Mouse (Mus musculus): ENCODE data around the gene Prkcg. TPM values are rescaled to one million over a fixed set of nuclear protein-coding genes. Genes with fewer than 3 reads are reported as not detected.
A peak's percentile ranks its signal among the peaks of the same experiment; 100 is the strongest.

Gene Prkcg
- 0.04 and 0.13 TPM in 2 replicates for polyA plus RNA-seq (2015; fragmentation: Nextera tagmentation; extraction: Ambion mirVana)

DNA sequence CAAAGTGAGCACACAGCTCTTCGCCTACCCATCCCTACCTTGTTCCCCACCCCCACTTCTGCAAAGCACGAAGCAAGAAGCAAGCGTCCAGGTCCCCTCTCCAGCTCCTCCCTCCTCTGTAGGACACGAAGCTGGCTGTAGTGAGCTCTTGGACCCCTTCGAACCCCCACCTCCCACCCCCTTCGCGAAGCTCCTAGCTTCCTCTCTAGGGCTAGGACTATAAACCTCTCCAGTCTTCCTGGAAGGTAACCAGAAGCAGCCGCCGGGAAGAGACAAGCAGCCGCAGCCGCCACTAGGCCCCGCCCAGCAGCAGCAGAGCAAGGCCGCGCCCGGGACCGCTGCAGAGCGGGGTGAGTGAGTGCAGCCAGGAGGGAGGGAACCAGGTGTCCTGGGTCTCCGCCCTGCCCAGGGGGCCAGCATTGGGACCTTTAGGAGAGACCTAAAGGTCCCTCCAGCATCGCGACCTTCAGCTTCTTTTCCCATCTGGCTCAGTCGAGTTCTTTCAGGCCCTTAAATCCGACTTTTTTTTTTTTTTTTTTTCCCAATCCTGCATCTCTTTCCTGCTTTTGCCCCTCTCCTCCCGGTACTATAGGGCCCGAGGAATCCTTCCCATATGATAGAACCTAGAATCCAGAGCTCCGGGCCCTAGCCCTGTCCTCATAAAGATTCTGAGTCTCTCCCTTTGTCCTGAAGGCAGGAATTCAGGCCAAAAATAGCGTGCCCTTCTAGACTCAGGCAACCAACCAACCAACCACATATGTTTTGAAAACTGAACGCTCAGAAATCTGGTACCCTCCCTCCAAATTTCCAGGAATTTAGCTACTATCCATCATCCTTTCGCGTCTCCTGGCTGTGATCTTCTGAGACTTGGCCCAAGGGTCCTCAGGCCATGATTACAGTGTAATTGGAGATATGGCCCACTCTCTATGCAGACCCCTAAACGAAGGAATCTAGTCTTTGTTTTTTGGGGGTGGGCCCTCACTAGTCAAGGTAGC is at the start of gene Prkcg, which contains the start of gene Myadm:
TSS of gene Prkcg (plus strand) at position 204 of the 995 bp plus-strand sequence.
TSS of gene Myadm (plus strand) at position 105 of the 995 bp plus-strand sequence.
- H3K4me1 ChIP-seq = peaks cover 36% of the 10 kb centered on the region
- peak within 1 kb of the TSS; percentile 67 for H3K4me3 ChIP-seq
- H3K4me2 ChIP-seq = peak within 1 kb of the TSS; percentile 81
- peak within 1 kb of the TSS; percentile 97 for H3K27ac ChIP-seq (replicated peaks)
- peak within 1 kb of the TSS; percentile 81 for H3K9ac ChIP-seq
- no peak for ATAC-seq (ENCODE audit: extremely low read depth, insufficient number of reproducible peaks, low FRiP score, low TSS enrichment)
- no peaks in the 10 kb centered on the region for H3K27me3 ChIP-seq (replicated peaks)
- 2% methylated on average over 30 of the region's 30 CpGs for WGBS
- peaks cover 10% of the 10 kb centered on the region for H3K36me3 ChIP-seq
- no peaks in the 10 kb centered on the region for H3K9me3 ChIP-seq

- H3K27ac ChIP-seq (replicated peaks) = no peak overlapping the region
- H3K9ac ChIP-seq = no peak overlapping the region
- no peaks in the 10 kb centered on the region for H3K4me1 ChIP-seq
- no peaks in the 10 kb centered on the region for H3K36me3 ChIP-seq
- H3K27me3 ChIP-seq (replicated peaks) = no peaks in the 10 kb centered on the region
- no peak for ATAC-seq (ENCODE audit: extremely low read depth, insufficient number of reproducible peaks, low FRiP score, low TSS enrichment)
- 74% methylated on average over 2 of the region's 2 CpGs for WGBS
- H3K9me3 ChIP-seq = peaks cover 6% of the 10 kb centered on the region; the same call in 1 of the 2 replicates
- H3K4me3 ChIP-seq = no peak overlapping the region
- no peak overlapping the region for H3K4me2 ChIP-seq
Observed at GRCm38 (mm10) chr7:3239193-3239592, 49.8 kb upstream of the Prkcg start.

- Histone ChIP-seq H3K36me3 (no peaks in the 10 kb centered on the region), H3K9ac (no peak overlapping the region), H3K27me3 (replicated peaks) (peaks cover 15% of the 10 kb centered on the region), H3K4me2 (no peak overlapping the region), H3K4me3 (no peak overlapping the region), H3K9me3 (no peaks in the 10 kb centered on the region), H3K4me1 (peaks cover 11% of the 10 kb centered on the region), H3K27ac (replicated peaks) (no peak overlapping the region)
- 56% methylated on average over 3 of the region's 3 CpGs for WGBS
- ATAC-seq (ENCODE audit: extremely low read depth, insufficient number of reproducible peaks, low FRiP score, low TSS enrichment) = no peak
Observed at GRCm38 (mm10) chr7:3260701-3261100, 28.3 kb upstream of the Prkcg start.

GRCm38 (mm10) chr7:3261446-3261845 is 27.5 kb upstream of the Prkcg start:
- 54% methylated on average over 4 of the region's 4 CpGs for WGBS
- H3K9ac ChIP-seq = no peak overlapping the region
- peaks cover 11% of the 10 kb centered on the region for H3K4me1 ChIP-seq
- no peak overlapping the region for H3K4me2 ChIP-seq
- H3K27me3 ChIP-seq (replicated peaks) = peaks cover 15% of the 10 kb centered on the region
- no peaks in the 10 kb centered on the region for H3K9me3 ChIP-seq
- no peak overlapping the region for H3K27ac ChIP-seq (replicated peaks)
- no peaks in the 10 kb centered on the region for H3K36me3 ChIP-seq
- no peak overlapping the region for H3K4me3 ChIP-seq
- ATAC-seq (ENCODE audit: extremely low read depth, insufficient number of reproducible peaks, low FRiP score, low TSS enrichment) = no peak

GRCm38 (mm10) chr7:3262789-3263188 is 26.2 kb upstream of the Prkcg start:
- Histone ChIP-seq H3K9me3 (no peaks in the 10 kb centered on the region), H3K36me3 (no peaks in the 10 kb centered on the region), H3K4me2 (no peak overlapping the region), H3K27me3 (replicated peaks) (peaks cover 15% of the 10 kb centered on the region), H3K4me1 (peaks cover 11% of the 10 kb centered on the region), H3K4me3 (no peak overlapping the region), H3K27ac (replicated peaks) (no peak overlapping the region), H3K9ac (no peak overlapping the region)
- WGBS = 29% methylated on average over 2 of the region's 2 CpGs
- ATAC-seq (ENCODE audit: extremely low read depth, insufficient number of reproducible peaks, low FRiP score, low TSS enrichment) = no peak

DNA sequence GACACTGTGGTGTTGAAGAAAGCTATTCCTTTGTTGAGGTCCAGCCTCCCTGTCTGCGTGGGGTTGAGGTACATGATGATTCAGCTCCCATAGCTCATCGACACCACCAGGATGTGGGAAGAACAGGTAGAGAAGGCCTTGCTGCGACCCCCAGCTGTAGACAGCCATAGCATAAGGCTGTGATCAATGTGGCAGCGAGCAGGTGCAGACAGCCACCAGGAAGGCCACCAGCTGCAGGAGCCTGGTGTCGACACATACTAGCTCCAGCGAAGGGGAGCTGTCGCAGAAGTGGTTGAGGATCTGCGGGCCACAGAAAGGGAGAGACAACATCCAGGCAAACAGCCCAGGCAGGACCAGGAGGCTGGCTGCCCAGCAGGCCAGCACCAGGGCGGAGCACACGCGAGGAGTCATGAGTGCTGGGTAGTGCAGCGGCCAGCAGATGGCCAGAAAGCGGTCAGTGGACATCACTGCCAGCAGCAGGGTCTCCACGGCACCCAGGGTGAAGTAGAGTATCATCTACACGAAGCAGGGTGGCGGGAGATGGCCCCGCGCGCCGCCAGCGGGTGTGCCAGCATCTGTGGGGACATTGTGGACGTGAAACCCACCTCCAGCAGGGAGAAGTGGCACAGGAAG is 24.5 kb upstream of the Prkcg start:
- no peak overlapping the region for H3K27ac ChIP-seq (replicated peaks)
- peak overlapping the region; percentile 70 for H3K4me2 ChIP-seq

DNA sequence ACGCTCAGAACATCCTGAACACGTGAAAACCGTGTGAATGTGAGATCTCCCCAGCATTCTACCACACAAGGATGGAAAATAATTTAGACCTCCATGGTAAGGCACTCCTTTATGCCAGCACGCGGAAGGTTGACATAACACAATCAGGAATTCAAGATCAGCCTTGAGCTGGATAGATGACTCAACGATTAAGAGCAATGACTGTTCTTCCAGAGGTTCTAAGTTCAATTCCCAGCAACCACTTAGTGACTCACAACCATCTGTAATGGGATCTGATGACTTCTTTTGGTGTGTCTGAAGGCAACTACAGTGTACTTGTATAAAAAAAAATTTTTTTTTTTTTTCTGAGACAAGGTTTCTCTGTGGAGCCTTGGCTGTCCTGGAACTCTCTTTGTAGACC is 23.7 kb upstream of the Prkcg start:
- Histone ChIP-seq H3K4me1 (peaks cover 11% of the 10 kb centered on the region), H3K36me3 (no peaks in the 10 kb centered on the region), H3K27ac (replicated peaks) (no peak overlapping the region), H3K4me3 (peak overlapping the region; percentile 42), H3K9ac (no peak overlapping the region), H3K9me3 (no peaks in the 10 kb centered on the region), H3K27me3 (replicated peaks) (peaks cover 15% of the 10 kb centered on the region), H3K4me2 (peak overlapping the region; percentile 70)
- ATAC-seq (ENCODE audit: extremely low read depth, insufficient number of reproducible peaks, low FRiP score, low TSS enrichment) = no peak
- 50% methylated on average over 6 of the region's 6 CpGs for WGBS

More for the DNA sequence above, 24.5 kb upstream of the Prkcg start:
- Histone ChIP-seq H3K27me3 (replicated peaks) (peaks cover 15% of the 10 kb centered on the region), H3K4me1 (peaks cover 11% of the 10 kb centered on the region), H3K9me3 (no peaks in the 10 kb centered on the region), H3K9ac (peak overlapping the region; percentile 67), H3K4me3 (peak overlapping the region; percentile 42), H3K36me3 (no peaks in the 10 kb centered on the region)
- 14% methylated on average over 22 of the region's 22 CpGs for WGBS
- ATAC-seq (ENCODE audit: extremely low read depth, insufficient number of reproducible peaks, low FRiP score, low TSS enrichment) = no peak

DNA sequence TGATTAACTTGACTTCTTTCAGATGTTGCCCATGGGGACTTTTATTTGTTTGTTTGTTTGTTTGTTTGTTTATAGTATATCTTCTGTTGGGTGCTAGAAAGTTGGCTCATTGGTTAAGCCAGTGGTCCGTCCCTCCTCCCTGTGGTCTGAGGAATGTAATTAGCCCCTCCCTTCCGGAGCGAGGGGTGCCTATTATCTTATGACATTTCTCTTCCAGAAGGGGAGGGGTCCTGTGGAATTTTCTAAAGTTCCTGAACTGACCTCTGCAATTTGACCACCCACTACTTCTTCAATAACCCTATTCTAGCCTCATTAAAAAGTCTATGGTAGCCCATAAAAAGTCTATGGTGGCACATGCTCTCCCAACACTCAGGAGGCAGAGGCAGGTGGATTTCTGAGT is 21.7 kb upstream of the Prkcg start:
- no peak for ATAC-seq (ENCODE audit: extremely low read depth, insufficient number of reproducible peaks, low FRiP score, low TSS enrichment)
- Histone ChIP-seq H3K27ac (replicated peaks) (no peak overlapping the region), H3K27me3 (replicated peaks) (peaks cover 15% of the 10 kb centered on the region), H3K36me3 (no peaks in the 10 kb centered on the region), H3K4me1 (peaks cover 11% of the 10 kb centered on the region), H3K4me2 (no peak overlapping the region), H3K9ac (no peak overlapping the region), H3K9me3 (no peaks in the 10 kb centered on the region), H3K4me3 (no peak overlapping the region)
- 55% methylated on average over 3 of the region's 3 CpGs for WGBS

GRCm38 (mm10) chr7:3267888-3268287 is 21.1 kb upstream of the Prkcg start:
- H3K4me1 ChIP-seq = peaks cover 11% of the 10 kb centered on the region
- no peak for ATAC-seq (ENCODE audit: extremely low read depth, insufficient number of reproducible peaks, low FRiP score, low TSS enrichment)
- WGBS = 58% methylated on average over 8 of the region's 8 CpGs
- no peaks in the 10 kb centered on the region for H3K36me3 ChIP-seq
- no peak overlapping the region for H3K4me3 ChIP-seq
- no peak overlapping the region for H3K4me2 ChIP-seq
- peaks cover 15% of the 10 kb centered on the region for H3K27me3 ChIP-seq (replicated peaks)
- no peak overlapping the region for H3K9ac ChIP-seq
- no peak overlapping the region for H3K27ac ChIP-seq (replicated peaks)
- no peaks in the 10 kb centered on the region for H3K9me3 ChIP-seq

DNA sequence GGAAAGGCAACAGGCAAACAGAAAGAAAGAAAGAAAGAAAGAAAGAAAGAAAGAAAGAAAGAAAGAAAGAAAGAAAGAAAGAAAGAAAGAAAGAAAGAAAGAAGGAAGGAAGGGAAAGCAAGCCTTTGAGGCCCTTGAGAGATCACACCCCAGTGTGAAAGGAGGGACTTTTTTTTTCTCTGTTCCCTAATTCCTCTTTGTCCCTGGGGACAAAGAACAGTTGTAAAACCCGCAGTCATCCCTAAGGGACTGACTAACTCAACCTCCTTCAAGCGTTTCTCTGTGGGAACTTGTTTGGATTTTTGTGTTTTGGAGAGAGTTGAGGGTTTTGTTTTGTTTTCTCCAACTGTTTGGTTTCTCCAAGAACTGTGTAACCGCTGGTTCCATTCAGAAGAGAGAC is 20.7 kb upstream of the Prkcg start:
- Histone ChIP-seq H3K36me3 (no peaks in the 10 kb centered on the region), H3K9ac (no peak overlapping the region), H3K27ac (replicated peaks) (no peak overlapping the region), H3K4me2 (no peak overlapping the region), H3K4me1 (peaks cover 11% of the 10 kb centered on the region), H3K4me3 (no peak overlapping the region), H3K9me3 (no peaks in the 10 kb centered on the region), H3K27me3 (replicated peaks) (peaks cover 15% of the 10 kb centered on the region)
- ATAC-seq (ENCODE audit: extremely low read depth, insufficient number of reproducible peaks, low FRiP score, low TSS enrichment) = no peak
- WGBS = 40% methylated on average over 3 of the region's 3 CpGs

GRCm38 (mm10) chr7:3272206-3272605 is 16.8 kb upstream of the Prkcg start:
- Histone ChIP-seq H3K4me2 (no peak overlapping the region), H3K36me3 (no peaks in the 10 kb centered on the region), H3K9me3 (no peaks in the 10 kb centered on the region), H3K4me3 (no peak overlapping the region), H3K27me3 (replicated peaks) (no peaks in the 10 kb centered on the region), H3K27ac (replicated peaks) (no peak overlapping the region), H3K4me1 (no peaks in the 10 kb centered on the region), H3K9ac (no peak overlapping the region)
- no peak for ATAC-seq (ENCODE audit: extremely low read depth, insufficient number of reproducible peaks, low FRiP score, low TSS enrichment)
- WGBS = 77% methylated on average over 9 of the region's 9 CpGs
